Mouse (Mus musculus) fibroblast of lung, adult 2 months (primary cell): ENCODE data around the gene Slc25a26.

Source experiments
- DNase-seq: peaks from one replicate; pipeline ENCODE4 v3.0.0-alpha.2; 2011; ENCODE audit warnings: low read depth

Slc25a26 gene

DNA sequence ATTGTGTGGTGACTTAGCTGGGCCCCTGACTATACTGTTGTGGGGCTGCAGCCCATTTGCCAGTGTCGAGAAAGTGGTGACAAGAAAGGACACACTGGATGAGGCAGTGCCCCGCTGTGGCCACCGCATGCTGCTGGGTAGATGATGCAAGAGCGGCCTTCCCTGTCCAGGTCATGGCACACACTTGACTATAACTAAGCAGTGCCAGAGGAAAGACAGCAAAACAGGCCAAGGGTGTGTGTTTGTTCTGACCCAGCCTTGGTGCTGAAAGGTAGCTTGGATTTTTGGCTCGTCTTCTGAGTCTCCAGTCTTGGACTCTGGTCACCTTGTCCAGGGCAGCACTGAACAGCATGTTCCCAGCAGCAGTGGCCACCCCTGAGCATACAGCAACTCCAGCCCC, 101.0 kb downstream of the Slc25a26 start:
- no peak for DNase-seq

- no peak for DNase-seq
Measured at GRCm38 (mm10) chr6:94601811-94602210, 101.7 kb downstream of the Slc25a26 start.

- DNase-seq, result no peak
Measured at GRCm38 (mm10) chr6:94604072-94604471, 103.9 kb downstream of the Slc25a26 start.

DNA sequence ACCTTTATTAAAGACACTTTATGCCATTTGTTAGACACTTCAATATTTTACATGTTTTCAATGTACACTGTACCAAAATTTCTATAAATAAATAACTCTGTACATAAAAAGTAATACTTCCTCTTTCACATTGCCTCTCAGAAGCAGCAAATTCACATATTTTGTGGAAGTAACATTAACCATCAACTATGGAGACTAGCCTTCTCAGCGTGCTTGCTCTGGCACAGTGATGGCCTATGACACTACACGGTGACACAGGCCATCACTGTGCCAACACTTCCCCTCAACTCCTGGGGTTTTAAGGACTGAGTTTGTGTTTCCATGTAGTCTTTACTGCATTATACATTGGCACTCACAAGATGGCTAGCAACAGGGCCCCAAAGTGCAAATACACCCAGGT, 104.4 kb downstream of the Slc25a26 start:
- DNase-seq, result no peak

GRCm38 (mm10) chr6:94613235-94613895, 113.2 kb downstream of the Slc25a26 start:
- no peak for DNase-seq

DNA sequence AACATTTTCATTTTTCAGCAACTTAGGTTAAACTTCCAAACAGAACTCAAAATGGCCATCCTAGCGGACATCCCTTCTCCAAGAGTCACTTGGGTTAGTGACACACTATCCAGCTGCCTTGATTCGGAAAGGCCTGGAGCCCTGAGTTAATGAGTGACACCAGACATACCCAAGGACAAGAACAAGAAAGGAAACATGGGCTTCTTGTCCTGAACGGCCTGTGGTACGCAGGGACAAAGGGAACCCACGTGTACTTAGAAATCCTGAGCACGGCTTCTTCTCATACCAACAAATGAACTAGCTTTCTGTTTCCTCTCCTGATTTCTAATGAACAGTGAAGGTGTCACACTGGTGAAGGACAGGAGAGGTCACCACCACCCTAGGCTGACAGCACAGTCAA, 114.2 kb downstream of the Slc25a26 start:
- DNase-seq, result no peak

DNA sequence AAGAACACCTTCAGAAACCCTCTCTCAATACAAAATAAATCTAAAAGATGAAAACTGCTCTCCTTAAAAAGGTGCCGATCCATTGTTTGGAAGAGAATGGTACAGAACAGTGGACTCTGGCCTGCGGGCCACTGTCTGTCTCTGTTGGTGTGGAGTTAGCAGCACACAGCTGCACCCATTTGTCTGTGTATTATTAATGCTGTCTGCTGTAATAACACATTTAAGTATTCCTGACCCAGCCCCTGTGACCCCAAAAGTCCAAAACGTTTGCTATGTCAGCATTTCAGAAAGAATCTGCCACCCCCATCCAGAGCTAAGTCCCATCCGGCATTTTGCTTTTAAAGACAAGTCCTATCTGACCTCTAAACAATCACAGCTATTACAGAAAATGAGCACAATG, 115.8 kb downstream of the Slc25a26 start:
- DNase-seq, result no peak

GRCm38 (mm10) chr6:94618671-94619070, 118.5 kb downstream of the Slc25a26 start:
- peak; percentile 66 for DNase-seq

DNA sequence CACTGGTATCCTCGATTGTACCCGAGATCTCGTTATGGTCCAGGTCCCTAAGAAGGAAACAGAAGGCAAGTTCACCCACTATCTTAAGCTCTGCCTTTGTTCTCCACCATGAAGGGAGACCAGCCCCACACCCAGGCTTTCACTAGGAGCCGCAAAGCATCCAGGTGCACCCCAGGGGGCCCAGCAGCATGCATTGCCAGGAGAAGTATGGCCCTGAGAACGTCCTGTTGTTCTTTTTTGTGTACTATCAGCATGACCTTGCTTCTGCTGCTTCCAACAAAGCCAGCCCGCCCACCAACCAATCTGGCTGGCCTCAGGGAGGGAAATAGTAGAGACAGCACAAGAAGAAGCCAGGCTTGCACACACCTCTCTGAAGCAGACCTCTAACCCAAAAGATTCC, 120.2 kb downstream of the Slc25a26 start:
- DNase-seq, result no peak

GRCm38 (mm10) chr6:94620801-94621301, 120.7 kb downstream of the Slc25a26 start:
- peak; percentile 48 for DNase-seq

DNA sequence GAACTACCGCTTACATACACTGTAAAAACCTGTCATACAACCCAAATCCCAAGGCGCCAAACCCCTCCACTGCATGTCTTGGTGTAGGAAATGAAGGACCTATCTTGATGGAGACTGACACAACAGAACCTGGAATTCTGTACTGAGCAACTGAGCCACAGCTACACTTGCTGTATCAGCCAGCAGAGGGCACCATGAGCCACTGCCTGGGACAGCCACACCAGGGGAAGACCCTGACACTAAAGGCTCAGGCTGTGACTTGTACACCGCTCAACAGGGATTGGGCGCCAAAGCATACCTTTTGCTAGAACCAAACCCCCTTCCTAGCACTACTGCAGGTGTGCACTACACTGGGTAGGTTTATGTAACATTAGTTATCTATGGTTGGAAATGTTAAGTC, 122.9 kb downstream of the Slc25a26 start:
- DNase-seq, result no peak

- DNase-seq, result no peak
Measured at GRCm38 (mm10) chr6:94624543-94624942, 124.4 kb downstream of the Slc25a26 start.

- no peak for DNase-seq
Measured at GRCm38 (mm10) chr6:94625896-94626295, 125.8 kb downstream of the Slc25a26 start.

GRCm38 (mm10) chr6:94626807-94627206, 126.7 kb downstream of the Slc25a26 start:
- DNase-seq, result peak; percentile 48

- DNase-seq, result no peak
Measured at GRCm38 (mm10) chr6:94627714-94628595, 127.8 kb downstream of the Slc25a26 start.

- no peak for DNase-seq
Measured at GRCm38 (mm10) chr6:94628787-94629186, 128.7 kb downstream of the Slc25a26 start.

DNA sequence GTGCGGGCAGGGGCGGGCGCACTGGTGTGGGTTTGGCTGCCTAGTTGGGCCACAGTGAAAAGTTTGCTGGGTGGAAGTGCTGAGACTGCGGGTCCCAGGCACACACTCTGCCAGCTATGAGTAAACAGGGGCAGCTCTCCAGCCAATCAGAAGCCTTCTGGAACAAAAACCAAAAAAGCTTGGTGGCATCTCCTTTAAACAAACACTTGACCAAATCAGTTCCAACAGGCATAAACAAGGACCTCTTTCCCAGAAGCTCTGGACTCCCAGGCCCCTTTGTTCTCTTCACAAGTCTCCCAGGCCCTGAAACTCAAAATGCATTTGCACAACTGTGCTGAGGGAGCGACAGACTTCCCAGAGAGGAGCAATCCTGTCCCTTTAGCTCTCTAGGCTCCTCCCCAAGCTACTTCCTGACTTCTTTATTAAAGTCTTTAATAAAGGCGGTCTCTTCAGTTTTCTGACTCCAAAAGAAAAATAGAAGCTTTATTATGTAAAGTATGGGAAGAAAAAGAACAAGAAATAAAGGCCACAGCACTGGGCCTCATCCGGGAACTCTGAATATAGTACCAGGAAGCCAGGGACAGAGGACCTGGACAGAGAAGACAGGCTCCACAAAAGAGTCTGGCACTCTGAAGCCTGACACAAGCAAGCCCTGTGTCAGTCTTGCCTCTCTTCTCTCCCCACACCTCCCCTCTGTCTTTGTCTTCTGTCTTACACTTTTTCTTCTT, 131.1 kb downstream of the Slc25a26 start:
- DNase-seq, result peak; percentile 51

DNA sequence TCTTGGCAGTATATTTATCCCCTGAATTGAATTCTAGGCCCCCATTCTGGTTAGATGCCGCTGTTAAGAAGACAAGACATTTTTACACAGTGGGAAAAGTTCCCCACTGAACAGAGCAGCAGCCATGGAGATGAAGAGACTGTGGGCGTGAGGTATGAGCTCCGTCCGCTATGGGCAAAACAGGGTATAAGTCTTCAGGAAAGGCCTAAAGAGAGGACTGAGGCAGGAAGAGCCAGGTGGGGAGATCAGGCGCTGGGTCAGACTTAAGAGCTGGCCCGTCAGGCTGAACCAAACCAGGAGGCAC, 131.6 kb downstream of the Slc25a26 start:
- no peak for DNase-seq

DNA sequence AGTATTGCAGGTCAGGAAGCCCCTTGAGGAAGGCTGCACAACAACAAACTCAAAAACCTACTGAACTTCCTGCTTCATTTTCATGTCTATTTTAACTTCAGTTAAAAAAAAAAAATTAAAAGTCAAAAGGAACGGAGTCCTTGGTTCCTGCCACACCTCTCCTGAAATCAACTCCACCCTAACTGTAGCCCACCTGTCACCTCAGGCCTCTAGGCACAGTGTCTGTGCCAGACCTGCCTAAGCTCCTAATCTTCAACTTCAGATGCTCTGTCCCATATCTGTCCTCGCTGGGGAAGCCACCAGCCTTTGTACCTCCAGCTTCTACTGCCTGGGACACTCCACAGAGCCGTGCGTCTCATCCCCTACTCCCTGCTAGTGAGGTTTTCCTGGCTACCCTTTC, 134.1 kb downstream of the Slc25a26 start:
- DNase-seq, result no peak

GRCm38 (mm10) chr6:94634710-94635109, 134.6 kb downstream of the Slc25a26 start:
- DNase-seq, result no peak

- no peak for DNase-seq
Measured at GRCm38 (mm10) chr6:94635343-94635742, 135.2 kb downstream of the Slc25a26 start.

- no peak for DNase-seq
Measured at GRCm38 (mm10) chr6:94637024-94637434, 136.9 kb downstream of the Slc25a26 start.

DNA sequence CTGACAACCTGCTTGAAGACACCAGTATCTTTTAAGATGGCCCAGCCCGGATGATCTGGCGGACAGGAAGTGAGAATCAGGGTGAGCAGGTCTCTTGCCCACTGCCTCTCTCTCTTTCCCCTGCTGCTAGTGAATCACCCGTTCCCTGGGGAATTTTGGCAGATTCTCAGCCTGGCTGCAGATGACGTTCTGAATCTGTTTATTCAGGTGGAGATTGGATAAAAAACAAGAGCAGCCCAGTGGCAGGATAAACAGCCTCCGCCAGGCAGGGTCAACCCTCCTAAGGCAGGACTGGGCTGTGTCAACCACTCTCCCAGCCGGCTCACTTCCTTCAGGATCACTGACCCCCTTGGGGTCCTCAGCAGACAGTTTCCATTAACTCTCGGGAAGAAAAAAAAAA, 140.2 kb downstream of the Slc25a26 start:
- peak; percentile 67 for DNase-seq
